Mouse (Mus musculus) midbrain, postnatal 0 days (tissue): ENCODE results near the gene As3mt. TPM values are rescaled to one million over a fixed set of nuclear protein-coding genes. Genes with fewer than 3 reads are reported as not detected.

ENCODE experiments used
- ATAC-seq: fragments of 200-750 bp; cut with Nextera tagmentation; 2 replicates; pipeline ENCODE4 v1.8.0; 2017; ENCODE audit warnings: moderate number of reproducible peaks, mild to moderate bottlenecking, moderate TSS enrichment, moderate library complexity; ENCODE audit not compliant: low FRiP score
- DNase-seq: peaks from one replicate; pipeline ENCODE4 v3.0.0-alpha.2; 2015; ENCODE audit warnings: low spot score
- H3K27ac ChIP-seq: fragments of 300-500 bp; sonication (generic); 2 replicates; pipeline ENCODE4 v1.5.1; 2014; ENCODE audit warnings: low read depth, mild to moderate bottlenecking, low read length, mixed read lengths
- H3K27me3 ChIP-seq: fragments of 300-500 bp; sonication (generic); 2 replicates; pipeline ENCODE4 v1.6.1; 2014; ENCODE audit warnings: low read length, control low read depth, mixed read lengths; ENCODE audit not compliant: insufficient read depth
- H3K36me3 ChIP-seq: fragments of 300-500 bp; sonication (generic); 2 replicates; pipeline ENCODE4 v1.6.1; 2014; ENCODE audit warnings: low read length, control low read depth, mixed read lengths; ENCODE audit not compliant: insufficient read depth
- H3K4me1 ChIP-seq: fragments of 300-500 bp; sonication (generic); 2 replicates; pipeline ENCODE4 v1.6.1; 2014; ENCODE audit warnings: mild to moderate bottlenecking, control low read depth, antibody characterized with exemption, low read length, mixed read lengths; ENCODE audit not compliant: insufficient read depth
- H3K4me2 ChIP-seq: fragments of 300-500 bp; sonication (generic); 2 replicates; pipeline ENCODE4 v1.6.1; 2014; ENCODE audit warnings: low read depth, mild to moderate bottlenecking, low read length, mixed read lengths; ENCODE audit not compliant: poor library complexity, severe bottlenecking
- H3K4me3 ChIP-seq: fragments of 300-500 bp; sonication (generic); 2 replicates; pipeline ENCODE4 v1.5.1; 2014; ENCODE audit warnings: low read depth, mild to moderate bottlenecking, low read length, moderate library complexity
- H3K9ac ChIP-seq: fragments of 300-500 bp; sonication (generic); replicated peaks from 2 replicates; pipeline ENCODE4 v1.6.1; 2014; ENCODE audit warnings: mild to moderate bottlenecking, low read length, moderate library complexity, mixed read lengths; ENCODE audit not compliant: poor library complexity, severe bottlenecking
- H3K9me3 ChIP-seq: fragments of 300-500 bp; sonication (generic); 2 replicates; pipeline ENCODE4 v1.6.1; 2016; ENCODE audit warnings: low read length, control low read depth
- CTCF ChIP-seq: IDR thresholded peaks from 2 replicates; pipeline ENCODE4 v1.5.1; 2016; ENCODE audit warnings: antibody characterized with exemption, mild to moderate bottlenecking
- WGBS: fragments of 180-500 bp; shearing (Covaris S2); extraction: QIAGEN DNeasy Blood & Tissue Kit; methylation state at CpG from one replicate; pipeline ENCODE4 v1.1.7; 2014; 5-methylcytosine and 5-hydroxymethylcytosine counted together
- polyA plus RNA-seq: library from polyadenylated mRNA; unstranded; fragments of >200 nt; fragmentation: Nextera tagmentation; extraction: Ambion mirVana; gene quantifications from 2 replicates; pipeline ENCODE4 v1.2.1, GENCODE M21; 2015
- total RNA-seq: library from RNA; depleted of rRNA; stranded (reverse); fragments of >200 nt; gene quantifications from 2 replicates; pipeline ENCODE4 v1.2.3, GENCODE M21; 2014

Gene As3mt
- total and polyA plus RNA-seq, 2 experiments from 2014 or later, result 21.3 to 36.4 TPM

GRCm38 (mm10) chr19:46665474-46665873, 41.8 kb upstream of the As3mt start:
- DNase-seq (no peak), ATAC-seq (no peak)
- Histone ChIP-seq H3K4me1 (peaks cover 3% of the 10 kb centered on the region; the same call in 1 of the 2 replicates), H3K4me3 (no peak overlapping the region), H3K27me3 (no peaks in the 10 kb centered on the region), H3K9ac (no peak overlapping the region), H3K9me3 (no peaks in the 10 kb centered on the region), H3K4me2 (no peak overlapping the region), H3K36me3 (no peaks in the 10 kb centered on the region), H3K27ac (no peak overlapping the region)
- 47% methylated on average over 7 of the region's 7 CpGs for WGBS
- no peak for TF ChIP-seq CTCF

GRCm38 (mm10) chr19:46667300-46667699, 40.0 kb upstream of the As3mt start:
- Histone ChIP-seq H3K9me3 (no peaks in the 10 kb centered on the region), H3K4me3 (no peak overlapping the region), H3K27ac (no peak overlapping the region), H3K4me1 (peaks cover 3% of the 10 kb centered on the region; the same call in 1 of the 2 replicates), H3K4me2 (no peak overlapping the region), H3K9ac (no peak overlapping the region), H3K36me3 (no peaks in the 10 kb centered on the region), H3K27me3 (no peaks in the 10 kb centered on the region)
- 60% methylated on average over 11 of the region's 11 CpGs for WGBS
- DNase-seq (no peak), ATAC-seq (no peak)
- TF ChIP-seq CTCF, result no peak

- WGBS, result 89% methylated on average over 10 of the region's 10 CpGs
- no peak for DNase-seq
- Histone ChIP-seq H3K27me3 (no peaks in the 10 kb centered on the region), H3K27ac (no peak overlapping the region), H3K4me3 (no peak overlapping the region), H3K36me3 (no peaks in the 10 kb centered on the region), H3K9ac (no peak overlapping the region), H3K4me2 (no peak overlapping the region), H3K9me3 (no peaks in the 10 kb centered on the region), H3K4me1 (peaks cover 3% of the 10 kb centered on the region; the same call in 1 of the 2 replicates)
- TF ChIP-seq CTCF, result no peak
- ATAC-seq, result no peak
Observed at GRCm38 (mm10) chr19:46668263-46668662, 39.0 kb upstream of the As3mt start.

GRCm38 (mm10) chr19:46669802-46670201, 37.5 kb upstream of the As3mt start:
- no peaks in the 10 kb centered on the region for H3K9me3 ChIP-seq
- no peak for ATAC-seq
- no peak overlapping the region for H3K27ac ChIP-seq
- DNase-seq, result no peak
- H3K4me3 ChIP-seq, result no peak overlapping the region
- H3K4me2 ChIP-seq, result no peak overlapping the region
- H3K27me3 ChIP-seq, result no peaks in the 10 kb centered on the region
- no peak for TF ChIP-seq CTCF
- 89% methylated on average over 5 of the region's 5 CpGs for WGBS
- no peak overlapping the region for H3K9ac ChIP-seq
- peaks cover 3% of the 10 kb centered on the region; the same call in 1 of the 2 replicates for H3K4me1 ChIP-seq
- H3K36me3 ChIP-seq, result no peaks in the 10 kb centered on the region

- 37% methylated on average over 13 of the region's 13 CpGs for WGBS
- DNase-seq, result peak; percentile 77
- TF ChIP-seq CTCF, result peak; percentile 89
- Histone ChIP-seq H3K27ac (no peak overlapping the region), H3K9ac (no peak overlapping the region), H3K4me1 (no peaks in the 10 kb centered on the region), H3K4me3 (no peak overlapping the region), H3K9me3 (no peaks in the 10 kb centered on the region), H3K27me3 (no peaks in the 10 kb centered on the region), H3K4me2 (no peak overlapping the region), H3K36me3 (no peaks in the 10 kb centered on the region)
- no peak for ATAC-seq
Observed at GRCm38 (mm10) chr19:46670691-46671090, 36.6 kb upstream of the As3mt start.

GRCm38 (mm10) chr19:46672766-46673418, 34.4 kb upstream of the As3mt start, which contains the start of gene Cyp17a1:
TSS of gene Cyp17a1 (minus strand) at chr19:46673172.
- ATAC-seq, result no peak
- no peak within 1 kb of the TSS for H3K4me2 ChIP-seq
- no peak for DNase-seq
- H3K27ac ChIP-seq, result no peak within 1 kb of the TSS
- H3K9me3 ChIP-seq, result no peaks in the 10 kb centered on the region
- no peak for TF ChIP-seq CTCF
- no peaks in the 10 kb centered on the region for H3K4me1 ChIP-seq
- no peaks in the 10 kb centered on the region for H3K36me3 ChIP-seq
- H3K9ac ChIP-seq, result no peak within 1 kb of the TSS
- H3K4me3 ChIP-seq, result no peak within 1 kb of the TSS
- WGBS, result 68% methylated on average over 5 of the region's 5 CpGs
- H3K27me3 ChIP-seq, result no peaks in the 10 kb centered on the region
